Mouse (Mus musculus): ENCODE data around the gene Tssc4. TPM values are rescaled to one million over a fixed set of nuclear protein-coding genes. Genes with fewer than 3 reads are reported as not detected.

The Tssc4 gene
- polyA plus RNA-seq, 1 experiment: 86.7 TPM

- no peak for TF ChIP-seq MYOD1 (IDR thresholded peaks at IDR 0.05; ENCODE audit: control insufficient read depth, insufficient read length, low read depth)
- no peak for TF ChIP-seq CEBPB (IDR thresholded peaks at IDR 0.05; ENCODE audit: low read depth)
- TF ChIP-seq MYOG (IDR thresholded peaks at IDR 0.05; ENCODE audit: control insufficient read depth, extremely low read depth, insufficient read length): no peak
- TF ChIP-seq FOSL1 (IDR thresholded peaks at IDR 0.05; ENCODE audit: insufficient read depth, low read length, poor library complexity, severe bottlenecking): no peak
- no peak for TF ChIP-seq CTCF (IDR thresholded peaks at IDR 0.05; ENCODE audit: control insufficient read depth, insufficient read depth, insufficient read length)
- TF ChIP-seq MAX (IDR thresholded peaks at IDR 0.05): no peak
- TF ChIP-seq USF1 (IDR thresholded peaks at IDR 0.05; ENCODE audit: low read depth): no peak
- Histone ChIP-seq H3K36me3 (ENCODE audit: control insufficient read depth, insufficient read depth) (no peaks in the 10 kb centered on the region), H3ac (ENCODE audit: control insufficient read depth, insufficient read length, low read depth) (no peak overlapping the region), H3K79me3 (ENCODE audit: low read depth) (no peaks in the 10 kb centered on the region), H3K79me2 (ENCODE audit: control insufficient read depth, insufficient read depth) (no peaks in the 10 kb centered on the region), H3K27me3 (ENCODE audit: control insufficient read depth, insufficient read depth, insufficient read length) (no peaks in the 10 kb centered on the region), H3K4me3 (ENCODE audit: insufficient read depth, poor library complexity, severe bottlenecking) (no peak overlapping the region)
These were observed 27.8 kb upstream of the Tssc4 start for GRCm38 (mm10) chr7:143041138-143041822.

GRCm38 (mm10) chr7:143042089-143042488, 27.0 kb upstream of the Tssc4 start:
- no peak for TF ChIP-seq CTCF (IDR thresholded peaks at IDR 0.05; ENCODE audit: control insufficient read depth, insufficient read depth, insufficient read length)
- Histone ChIP-seq H3K27me3 (ENCODE audit: control insufficient read depth, insufficient read depth, insufficient read length) (no peaks in the 10 kb centered on the region), H3K79me2 (ENCODE audit: control insufficient read depth, insufficient read depth) (no peaks in the 10 kb centered on the region), H3K36me3 (ENCODE audit: control insufficient read depth, insufficient read depth) (no peaks in the 10 kb centered on the region), H3K79me3 (ENCODE audit: low read depth) (no peaks in the 10 kb centered on the region), H3ac (ENCODE audit: control insufficient read depth, insufficient read length, low read depth) (no peak overlapping the region), H3K4me3 (ENCODE audit: insufficient read depth, poor library complexity, severe bottlenecking) (no peak overlapping the region)

- Histone ChIP-seq H3K36me3 (ENCODE audit: control insufficient read depth, insufficient read depth) (no peaks in the 10 kb centered on the region), H3K79me2 (ENCODE audit: control insufficient read depth, insufficient read depth) (no peaks in the 10 kb centered on the region), H3K79me3 (ENCODE audit: low read depth) (no peaks in the 10 kb centered on the region), H3ac (ENCODE audit: control insufficient read depth, insufficient read length, low read depth) (no peak overlapping the region), H3K4me3 (ENCODE audit: insufficient read depth, poor library complexity, severe bottlenecking) (no peak overlapping the region), H3K27me3 (ENCODE audit: control insufficient read depth, insufficient read depth, insufficient read length) (no peaks in the 10 kb centered on the region)
- no peak for TF ChIP-seq MAX (IDR thresholded peaks at IDR 0.05)
- TF ChIP-seq FOSL1 (IDR thresholded peaks at IDR 0.05; ENCODE audit: insufficient read depth, low read length, poor library complexity, severe bottlenecking): no peak
- no peak for TF ChIP-seq MYOD1 (IDR thresholded peaks at IDR 0.05; ENCODE audit: control insufficient read depth, insufficient read length, low read depth)
- no peak for TF ChIP-seq CEBPB (IDR thresholded peaks at IDR 0.05; ENCODE audit: low read depth)
- TF ChIP-seq USF1 (IDR thresholded peaks at IDR 0.05; ENCODE audit: low read depth): no peak
- TF ChIP-seq CTCF (IDR thresholded peaks at IDR 0.05; ENCODE audit: control insufficient read depth, insufficient read depth, insufficient read length): no peak
- no peak for TF ChIP-seq MYOG (IDR thresholded peaks at IDR 0.05; ENCODE audit: control insufficient read depth, extremely low read depth, insufficient read length)
These were observed 26.1 kb upstream of the Tssc4 start for GRCm38 (mm10) chr7:143042897-143043300.

GRCm38 (mm10) chr7:143044049-143044825, 24.8 kb upstream of the Tssc4 start:
- Histone ChIP-seq H3K79me3 (ENCODE audit: low read depth) (no peaks in the 10 kb centered on the region), H3K27me3 (ENCODE audit: control insufficient read depth, insufficient read depth, insufficient read length) (no peaks in the 10 kb centered on the region), H3K4me3 (ENCODE audit: insufficient read depth, poor library complexity, severe bottlenecking) (no peak overlapping the region), H3K79me2 (ENCODE audit: control insufficient read depth, insufficient read depth) (no peaks in the 10 kb centered on the region), H3ac (ENCODE audit: control insufficient read depth, insufficient read length, low read depth) (no peak overlapping the region), H3K36me3 (ENCODE audit: control insufficient read depth, insufficient read depth) (no peaks in the 10 kb centered on the region)
- TF ChIP-seq MYOD1 (IDR thresholded peaks at IDR 0.05; ENCODE audit: control insufficient read depth, insufficient read length, low read depth) (no peak), MAX (IDR thresholded peaks at IDR 0.05) (no peak), CEBPB (IDR thresholded peaks at IDR 0.05; ENCODE audit: low read depth) (no peak), FOSL1 (IDR thresholded peaks at IDR 0.05; ENCODE audit: insufficient read depth, low read length, poor library complexity, severe bottlenecking) (no peak), CTCF (IDR thresholded peaks at IDR 0.05; ENCODE audit: control insufficient read depth, insufficient read depth, insufficient read length) (no peak), USF1 (IDR thresholded peaks at IDR 0.05; ENCODE audit: low read depth) (no peak), MYOG (IDR thresholded peaks at IDR 0.05; ENCODE audit: control insufficient read depth, extremely low read depth, insufficient read length) (no peak)

- H3K79me2 ChIP-seq (ENCODE audit: control insufficient read depth, insufficient read depth): no peaks in the 10 kb centered on the region
- TF ChIP-seq MAX (IDR thresholded peaks at IDR 0.05) (no peak), FOSL1 (IDR thresholded peaks at IDR 0.05; ENCODE audit: insufficient read depth, low read length, poor library complexity, severe bottlenecking) (no peak), MYOD1 (IDR thresholded peaks at IDR 0.05; ENCODE audit: control insufficient read depth, insufficient read length, low read depth) (no peak), USF1 (IDR thresholded peaks at IDR 0.05; ENCODE audit: low read depth) (no peak), CTCF (IDR thresholded peaks at IDR 0.05; ENCODE audit: control insufficient read depth, insufficient read depth, insufficient read length) (no peak), CEBPB (IDR thresholded peaks at IDR 0.05; ENCODE audit: low read depth) (no peak), MYOG (IDR thresholded peaks at IDR 0.05; ENCODE audit: control insufficient read depth, extremely low read depth, insufficient read length) (no peak)
These were observed 24.2 kb upstream of the Tssc4 start for GRCm38 (mm10) chr7:143044826-143045206.

More at GRCm38 (mm10) chr7:143044826-143045206, 24.2 kb upstream of the Tssc4 start:
- Histone ChIP-seq H3K36me3 (ENCODE audit: control insufficient read depth, insufficient read depth) (no peaks in the 10 kb centered on the region), H3K27me3 (ENCODE audit: control insufficient read depth, insufficient read depth, insufficient read length) (no peaks in the 10 kb centered on the region), H3K4me3 (ENCODE audit: insufficient read depth, poor library complexity, severe bottlenecking) (no peak overlapping the region), H3ac (ENCODE audit: control insufficient read depth, insufficient read length, low read depth) (no peak overlapping the region), H3K79me3 (ENCODE audit: low read depth) (no peaks in the 10 kb centered on the region)

Measured in C2C12 (cell line).